Mouse (Mus musculus) gastrocnemius, postnatal 14 days (tissue): ENCODE measurements around the gene Kcng4. TPM values are rescaled to one million over a fixed set of nuclear protein-coding genes. Genes with fewer than 3 reads are reported as not detected.

Experiments used
- DNase-seq: peaks from one replicate; pipeline ENCODE4 v3.0.0; 2021; ENCODE audit warnings: mixed read lengths
- intact Hi-C: fragments of 180-260 bp; cut with DNase I; formaldehyde crosslinking; loops from one replicate; pipeline ENCODE4 v1.15.1; 2025; ENCODE audit warnings: low total_unique reads
- total RNA-seq, 2 experiments: library from RNA; stranded (reverse); gene quantifications; 2 replicates each; pipeline ENCODE4 v1.2.3; 2021

Kcng4 gene
- total RNA-seq, 2 experiments from 2014 or later = 1.6 to 4.4 TPM

DNA sequence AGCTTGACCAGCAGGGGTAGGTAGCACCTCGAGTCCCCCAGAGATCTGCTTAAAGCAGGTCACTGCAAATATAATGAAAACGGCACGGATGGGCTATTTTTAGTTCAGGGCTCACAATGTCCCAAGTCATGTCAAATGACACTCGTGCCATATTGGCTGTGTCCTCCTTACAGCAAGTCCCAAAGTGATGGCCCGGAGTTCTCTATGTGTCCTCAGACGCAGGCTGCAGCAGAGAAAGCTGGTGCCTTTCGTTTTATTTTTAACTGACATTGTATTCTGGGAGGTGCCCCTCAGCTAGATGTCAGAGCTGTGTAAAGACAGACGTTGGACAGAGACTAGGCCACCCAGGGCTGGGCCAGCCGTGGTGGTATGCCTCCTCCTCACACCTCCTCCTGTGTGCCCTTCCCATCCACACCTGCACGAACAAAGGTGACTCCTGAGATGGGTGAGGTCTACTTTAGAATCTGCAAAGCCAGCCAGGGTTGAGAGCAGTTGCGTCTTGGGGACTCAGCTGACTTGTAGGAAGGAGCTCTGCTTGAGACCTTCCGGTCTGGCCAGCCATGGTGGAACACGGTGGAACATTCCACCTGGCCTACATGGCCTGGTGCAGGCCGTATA is 14.5 kb downstream of the Kcng4 start:
- DNase-seq = no peak
- intact Hi-C loops = no loop called here

DNA sequence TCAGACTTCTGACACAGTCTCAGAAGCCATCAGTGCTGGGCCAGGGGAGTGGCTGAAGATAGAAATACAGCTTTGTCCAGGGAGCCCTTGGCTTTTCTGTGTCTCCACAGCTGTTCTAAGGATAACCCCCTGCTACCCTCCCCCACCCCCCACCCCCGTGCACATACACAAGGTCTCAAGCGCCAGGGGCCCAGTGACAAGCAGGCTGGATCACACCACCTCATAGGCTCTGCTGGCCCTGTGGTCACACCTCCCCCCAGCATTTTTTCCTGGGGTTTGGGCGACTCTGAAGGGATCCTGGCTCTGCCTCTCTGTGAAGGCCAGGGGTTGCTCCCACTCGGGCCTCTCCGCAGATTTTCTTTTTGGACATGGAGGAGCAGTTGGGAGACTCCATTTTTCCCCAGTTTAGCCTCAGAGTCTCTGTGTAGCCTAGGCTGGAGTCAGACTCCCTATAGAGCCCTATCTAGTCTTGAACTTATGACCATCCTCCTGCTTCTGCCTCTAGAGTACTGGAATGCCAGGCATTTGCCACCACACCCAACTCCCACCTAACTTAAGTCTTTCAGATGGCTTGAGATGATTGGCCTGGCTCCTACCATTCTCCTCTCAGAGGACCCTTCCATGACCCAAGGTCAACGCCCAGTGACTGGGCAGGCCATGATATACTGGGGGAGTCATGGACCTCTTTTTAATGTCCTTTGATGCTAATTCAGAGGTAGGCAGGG is 15.2 kb downstream of the Kcng4 start:
- intact Hi-C loops = no loop called here
- DNase-seq = no peak

- DNase-seq = no peak
- intact Hi-C loops = no loop called here
These were observed 16.6 kb downstream of the Kcng4 start for GRCm38 (mm10) chr8:119618887-119619286.

- intact Hi-C loops = no loop called here
- DNase-seq = no peak
These were observed 17.9 kb downstream of the Kcng4 start for GRCm38 (mm10) chr8:119617586-119617985.

- DNase-seq = no peak
- intact Hi-C loops = no loop called here
These were observed 18.7 kb downstream of the Kcng4 start for GRCm38 (mm10) chr8:119616811-119617210.

DNA sequence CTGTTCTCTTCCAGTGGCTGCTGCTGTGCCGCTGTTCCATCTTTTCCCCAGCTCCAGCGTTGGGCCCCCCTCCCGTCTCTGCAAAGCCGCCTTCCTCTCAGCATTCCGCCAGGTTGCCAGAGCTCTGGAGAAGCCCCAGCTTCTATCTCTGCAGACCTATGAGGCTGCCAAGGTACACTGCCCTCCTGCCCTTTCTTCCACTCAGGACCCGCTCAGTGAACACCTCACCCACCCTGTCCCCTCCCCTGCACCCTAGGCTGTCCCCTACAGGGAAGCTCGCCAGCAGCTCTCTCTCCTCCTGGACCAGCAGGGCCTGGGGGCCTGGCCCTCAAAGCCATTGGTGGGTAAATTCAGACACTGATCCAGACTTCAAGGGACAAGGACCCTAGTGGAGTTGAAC is 19.1 kb downstream of the Kcng4 start:
- intact Hi-C loops = no loop called here
- no peak for DNase-seq

DNA sequence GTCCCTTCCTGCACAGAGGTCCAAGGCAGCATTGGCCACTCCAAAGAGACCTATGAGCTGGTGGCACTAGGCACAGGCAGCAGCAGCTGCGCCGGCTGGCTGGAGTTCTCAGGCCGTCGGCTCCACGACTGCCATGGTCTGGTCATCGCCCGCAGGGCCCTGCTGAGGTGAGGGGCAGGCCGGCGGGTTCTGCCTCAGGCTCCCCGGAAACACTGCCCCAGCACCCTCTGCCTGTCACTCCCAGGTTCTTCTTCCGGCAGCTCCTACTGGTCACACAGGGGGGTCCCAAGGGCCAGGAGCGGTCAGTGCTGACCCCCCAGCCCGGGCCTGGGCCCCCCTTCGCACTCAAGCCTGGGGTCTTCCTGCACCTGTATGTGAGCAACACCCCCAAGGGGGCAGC is 20.4 kb downstream of the Kcng4 start:
- intact Hi-C loops = no loop called here

GRCm38 (mm10) chr8:119612471-119612870 is 23.0 kb downstream of the Kcng4 start, which contains the start of gene Adad2:
TSS of gene Adad2 (plus strand) at chr8:119612747.
- intact Hi-C loops = no loop called here
- no peak for DNase-seq

More for the DNA sequence above, 20.4 kb downstream of the Kcng4 start:
- DNase-seq = no peak

DNA sequence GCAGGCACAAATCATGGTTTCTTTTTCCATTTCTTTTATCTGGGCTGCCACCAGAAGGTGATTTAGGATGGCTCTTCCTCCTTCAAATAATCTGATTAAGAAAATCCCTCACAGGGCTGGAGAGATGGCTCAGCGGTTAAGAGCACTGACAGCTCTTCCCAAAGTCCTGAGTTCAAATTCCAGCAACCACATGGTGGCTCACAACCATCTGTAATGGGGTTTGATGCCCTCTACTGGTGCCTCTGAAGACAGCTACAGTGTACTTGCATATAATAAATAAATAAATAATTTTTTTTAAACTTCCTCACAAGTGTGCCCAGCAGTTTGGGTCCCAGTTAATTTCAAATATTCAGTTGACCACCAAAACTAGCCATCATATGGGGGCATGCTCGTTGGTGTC is 29.3 kb downstream of the Kcng4 start:
- no peak for DNase-seq
- intact Hi-C loops = loop anchor here (10.0 kb wide), 2 partner anchors 69 to 161 kb away; partner anchors contain the start of gene Necab2

GRCm38 (mm10) chr8:119604996-119605395 is 30.5 kb downstream of the Kcng4 start, which contains the start of gene Taf1c:
TSS of gene Taf1c (minus strand) at chr8:119605222.
- peak; percentile 94 for DNase-seq
- intact Hi-C loops = loop anchor here (10.0 kb wide), 2 partner anchors 70 to 160 kb away; partner anchors contain the start of gene Necab2

DNA sequence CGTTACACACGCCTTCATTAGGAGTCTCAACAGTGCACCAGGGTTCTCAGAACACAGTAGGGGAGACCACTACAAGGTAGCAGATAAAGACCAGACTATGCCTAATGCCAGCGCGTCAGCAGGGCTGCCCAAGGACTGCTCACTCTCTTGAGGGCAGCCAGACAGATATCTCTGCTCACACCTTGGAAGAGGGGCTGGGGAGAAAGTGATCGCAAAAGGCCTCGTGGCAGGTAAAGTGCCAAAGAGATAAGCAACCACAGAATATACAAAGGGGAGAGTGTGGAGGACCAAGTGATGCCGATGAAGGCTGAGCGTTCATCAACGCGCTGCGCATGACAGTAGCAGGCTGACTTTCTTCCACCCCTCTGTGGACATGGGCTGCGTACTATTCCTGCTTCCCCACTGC is 31.1 kb downstream of the Kcng4 start:
- intact Hi-C loops = loop anchor here (10.0 kb wide), 2 partner anchors 70 to 160 kb away; partner anchors contain the start of gene Necab2

GRCm38 (mm10) chr8:119603771-119604170 is 31.7 kb downstream of the Kcng4 start:
- intact Hi-C loops = loop anchor here (10.0 kb wide), 2 partner anchors 71 to 159 kb away; partner anchors contain the start of gene Necab2
- no peak for DNase-seq

More for the DNA sequence above, 31.1 kb downstream of the Kcng4 start:
- DNase-seq = no peak

GRCm38 (mm10) chr8:119591456-119591855 is 44.0 kb downstream of the Kcng4 start:
- intact Hi-C loops = no loop called here
- DNase-seq = no peak

DNA sequence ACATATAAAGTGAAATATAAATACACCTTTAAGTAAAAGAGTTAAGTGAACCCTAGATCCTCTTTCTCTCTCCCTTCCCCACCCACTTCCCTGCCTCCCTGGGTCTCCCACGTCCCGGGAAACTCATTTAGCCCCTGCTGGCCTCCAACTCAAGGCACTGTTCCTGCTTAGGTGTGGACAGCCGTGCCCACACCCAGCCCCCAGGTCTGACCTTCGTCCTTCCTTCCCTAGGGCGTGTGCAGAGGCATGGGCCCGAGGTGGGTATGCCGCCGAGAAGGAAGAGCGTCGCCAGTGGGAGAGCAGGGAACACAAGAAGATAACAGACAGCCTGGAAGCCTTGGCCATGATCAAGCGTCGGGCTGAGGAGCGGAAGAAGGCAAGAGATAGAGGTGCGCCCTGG is 45.1 kb downstream of the Kcng4 start:
- DNase-seq = no peak
- intact Hi-C loops = no loop called here

GRCm38 (mm10) chr8:119588844-119589243 is 46.6 kb downstream of the Kcng4 start:
- DNase-seq = no peak
- intact Hi-C loops = no loop called here

- intact Hi-C loops = no loop called here
- no peak for DNase-seq
These were observed 47.2 kb downstream of the Kcng4 start for GRCm38 (mm10) chr8:119588321-119588720.

GRCm38 (mm10) chr8:119585901-119586300 is 49.6 kb downstream of the Kcng4 start:
- no peak for DNase-seq
- intact Hi-C loops = no loop called here

DNA sequence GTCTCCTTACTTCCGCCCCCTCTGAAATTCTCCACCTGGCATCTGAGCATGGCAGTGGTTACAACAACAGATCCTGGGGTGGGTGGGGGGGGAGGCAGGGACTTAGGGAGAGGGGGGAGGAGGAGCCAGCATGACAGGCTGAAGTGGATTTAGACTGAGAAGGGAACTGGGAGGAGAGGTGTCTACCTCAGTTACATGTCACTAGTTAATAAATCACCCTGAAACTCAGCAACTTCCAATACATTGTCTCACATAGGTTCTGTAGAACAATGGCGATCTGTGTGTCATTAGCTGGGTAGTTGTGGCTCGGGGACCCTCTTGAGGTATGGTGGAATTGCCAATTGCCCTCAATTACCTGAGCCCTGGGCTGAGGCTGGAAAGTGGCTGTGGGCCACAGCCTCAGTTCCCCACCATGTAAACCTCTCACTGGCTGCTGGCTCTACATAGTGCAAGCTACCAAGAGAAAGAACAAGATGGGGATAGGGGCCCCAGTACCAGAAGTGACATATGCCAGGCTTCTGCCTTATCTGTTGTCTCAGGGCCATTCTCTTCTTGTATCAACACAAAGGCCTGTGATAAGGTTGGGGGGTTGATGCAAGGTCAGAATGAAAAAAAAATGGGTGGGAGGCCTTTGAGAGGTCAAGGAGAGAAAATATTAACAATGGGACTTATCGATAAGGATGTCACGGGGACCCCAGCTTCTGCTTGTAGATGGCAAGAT is 54.9 kb downstream of the Kcng4 start:
- no peak for DNase-seq
- intact Hi-C loops = no loop called here

GRCm38 (mm10) chr8:119579096-119579495 is 56.4 kb downstream of the Kcng4 start:
- intact Hi-C loops = no loop called here
- DNase-seq = no peak

GRCm38 (mm10) chr8:119575366-119575726 is 60.1 kb downstream of the Kcng4 start:
- intact Hi-C loops = no loop called here
- no peak for DNase-seq
